Mouse (Mus musculus): ENCODE results near the gene Arhgap15.

Gene Arhgap15

DNA sequence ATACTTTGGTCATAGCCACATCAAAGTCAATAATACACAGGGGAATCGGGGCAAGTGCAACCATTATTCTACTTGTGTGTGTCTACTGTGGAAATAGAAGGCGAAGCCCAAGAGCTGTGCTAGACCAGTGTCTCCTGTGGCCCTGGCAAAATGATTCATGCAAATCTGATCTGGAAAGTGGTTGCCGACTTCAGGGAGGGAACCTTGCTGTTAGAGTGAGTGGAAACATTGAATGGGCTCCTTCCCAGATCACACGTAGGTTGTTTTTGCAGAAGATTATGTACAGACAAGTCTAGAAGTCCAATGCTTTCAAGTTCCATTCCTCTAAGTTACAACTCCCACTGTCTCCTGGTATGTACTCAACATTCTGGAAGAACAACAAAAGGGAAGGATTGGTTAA, 606.2 kb downstream of the Arhgap15 start:
- DNase-seq (ENCODE audit: low spot score in 2 of 2): no peak

DNA sequence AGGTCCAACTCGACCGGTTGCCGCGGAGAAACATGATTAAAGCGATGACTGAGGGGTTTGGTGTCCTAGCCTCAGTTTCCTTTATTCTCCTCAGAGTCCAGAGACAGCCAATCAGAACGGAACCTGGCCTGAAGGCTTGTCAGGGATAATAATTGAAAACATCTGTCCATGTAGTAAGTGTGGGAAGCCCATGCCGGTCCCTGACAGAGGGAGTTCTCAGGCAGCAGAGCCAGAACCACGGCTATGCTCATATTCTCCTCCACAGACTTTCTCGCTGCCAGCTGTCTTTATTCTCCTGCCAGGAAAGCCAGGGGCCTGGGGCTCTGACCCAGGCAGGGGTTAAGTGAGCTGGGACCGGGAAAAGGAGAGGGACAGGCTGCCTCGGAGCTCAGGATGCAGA, 606.7 kb downstream of the Arhgap15 start:
- DNase-seq (ENCODE audit: low spot score in 2 of 2): no peak

DNA sequence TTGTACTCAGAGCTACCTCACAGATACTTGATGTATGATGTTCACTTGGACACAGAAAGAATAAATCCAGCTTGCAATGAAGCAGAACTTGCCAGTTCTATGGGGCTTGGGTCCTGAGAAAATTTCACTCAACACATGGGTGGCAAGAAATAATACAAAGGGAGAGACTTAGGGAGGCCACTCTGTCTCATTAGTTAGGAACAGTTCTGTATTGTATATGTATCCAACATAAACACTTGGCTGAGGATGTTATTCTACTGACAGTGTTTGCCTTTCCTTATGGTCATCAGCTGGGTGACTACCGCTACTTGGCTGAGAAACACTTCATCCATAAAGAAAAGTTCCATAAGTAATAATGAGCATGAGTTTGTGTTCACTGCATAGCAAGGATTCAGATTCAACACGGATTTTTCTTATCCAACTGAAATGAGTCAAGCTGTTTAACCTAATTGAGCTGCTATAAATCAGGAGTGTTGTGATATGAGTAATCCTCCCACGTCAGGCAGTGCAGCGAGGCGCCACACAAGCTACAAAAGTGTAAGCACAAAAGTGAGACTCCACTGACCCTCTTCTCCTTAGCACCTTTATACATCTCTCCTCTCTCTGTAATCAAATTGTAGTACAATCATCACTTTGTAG, 607.7 kb downstream of the Arhgap15 start:
- DNase-seq (ENCODE audit: low spot score in 2 of 2): no peak

DNA sequence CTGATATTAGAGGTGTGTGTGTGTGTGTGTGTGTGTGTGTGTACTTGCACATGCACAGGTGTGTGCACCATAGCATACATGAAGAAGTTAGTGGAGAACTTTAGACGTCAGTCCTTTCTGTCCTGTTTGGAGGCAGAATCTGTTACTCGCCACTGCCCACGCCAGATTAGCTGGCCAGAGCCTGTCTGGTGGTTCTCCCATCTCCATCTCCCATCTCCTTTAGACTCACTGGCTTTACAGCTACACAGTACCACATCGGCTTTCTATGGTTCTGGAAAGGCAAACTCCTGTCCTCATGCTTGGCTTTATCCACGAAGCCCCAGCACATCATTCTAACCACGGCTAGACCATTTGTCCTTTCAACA, 608.2 kb downstream of the Arhgap15 start:
- no peak for DNase-seq (ENCODE audit: low spot score in 2 of 2)

DNA sequence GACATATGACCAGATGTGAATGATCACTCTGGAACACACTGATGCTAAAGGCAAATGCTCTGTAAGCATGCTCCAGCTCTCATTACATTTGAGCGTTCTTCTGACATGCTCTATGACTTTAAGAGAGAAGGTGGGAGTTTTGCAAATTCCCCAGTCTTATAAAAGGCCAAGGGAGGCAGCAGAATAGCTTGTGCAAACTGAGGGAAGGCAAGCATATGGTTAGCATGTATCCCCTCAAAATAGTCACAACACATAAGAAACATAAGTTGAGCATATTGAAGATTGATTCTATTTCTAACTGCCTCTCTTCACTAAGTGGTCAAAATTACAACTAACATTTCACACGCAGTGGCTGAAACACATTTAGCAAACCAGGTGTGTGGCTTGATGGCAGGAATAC, 631.6 kb downstream of the Arhgap15 start:
- DNase-seq (ENCODE audit: low spot score in 2 of 2): no peak

DNA sequence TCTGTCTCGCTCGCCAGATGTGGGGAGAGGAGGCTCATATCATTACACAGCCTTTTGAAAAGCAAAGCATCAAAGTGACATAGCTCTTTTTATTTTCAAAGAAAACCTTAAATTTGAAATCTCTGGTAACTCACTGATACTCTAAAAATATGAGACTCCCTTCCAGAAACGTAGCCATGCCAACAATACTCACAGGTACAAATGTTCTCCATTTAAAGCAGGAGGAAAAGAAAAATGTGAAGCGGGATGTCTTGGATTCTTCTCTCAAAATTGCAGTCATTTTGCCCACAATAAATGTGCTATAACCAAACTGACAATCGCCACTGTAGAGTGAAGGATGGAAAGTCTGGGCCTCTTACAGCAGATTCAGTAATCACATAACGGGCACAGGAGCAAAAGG, 635.9 kb downstream of the Arhgap15 start:
- DNase-seq (ENCODE audit: low spot score in 2 of 2): no peak

DNA sequence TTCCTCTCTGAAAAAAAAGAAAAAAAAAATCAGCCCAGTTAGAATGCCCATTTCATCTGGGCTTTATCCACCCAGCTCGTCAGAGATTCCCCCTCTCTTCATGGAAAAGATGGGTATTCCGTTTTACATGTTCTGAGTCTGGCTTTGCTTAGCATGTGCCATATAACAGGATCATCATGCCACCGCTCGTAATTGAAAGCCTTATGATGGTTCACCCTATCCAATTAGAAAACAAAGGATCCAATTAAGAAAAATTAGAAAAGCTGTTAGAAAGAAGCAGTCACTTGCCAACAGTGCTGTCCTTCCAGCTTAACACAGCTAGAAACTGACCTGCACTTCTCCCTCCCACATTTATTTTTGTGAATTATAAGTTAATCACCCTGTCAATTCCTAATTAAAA, 640.9 kb downstream of the Arhgap15 start:
- no peak for DNase-seq (ENCODE audit: low spot score in 2 of 2)

DNA sequence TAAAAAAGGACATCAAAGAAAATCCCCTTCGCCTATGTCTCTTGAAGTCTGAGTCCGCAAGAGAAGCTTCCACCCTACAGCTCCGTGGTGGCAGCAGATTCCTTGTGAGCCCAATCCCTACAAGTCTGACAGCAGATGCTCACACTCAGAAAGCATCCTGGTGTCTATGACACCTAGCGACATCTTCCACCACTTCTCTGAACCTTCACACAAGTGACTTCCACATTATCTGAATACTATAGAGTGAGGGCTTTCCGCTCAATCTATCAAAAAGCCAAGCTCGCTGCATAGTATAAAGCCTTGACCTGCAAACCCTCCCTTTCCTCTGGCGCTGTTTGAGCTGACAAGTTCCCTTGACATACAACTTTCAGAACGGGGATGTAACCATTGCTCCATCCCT, 645.2 kb downstream of the Arhgap15 start:
- DNase-seq (ENCODE audit: low spot score in 2 of 2): no peak

DNA sequence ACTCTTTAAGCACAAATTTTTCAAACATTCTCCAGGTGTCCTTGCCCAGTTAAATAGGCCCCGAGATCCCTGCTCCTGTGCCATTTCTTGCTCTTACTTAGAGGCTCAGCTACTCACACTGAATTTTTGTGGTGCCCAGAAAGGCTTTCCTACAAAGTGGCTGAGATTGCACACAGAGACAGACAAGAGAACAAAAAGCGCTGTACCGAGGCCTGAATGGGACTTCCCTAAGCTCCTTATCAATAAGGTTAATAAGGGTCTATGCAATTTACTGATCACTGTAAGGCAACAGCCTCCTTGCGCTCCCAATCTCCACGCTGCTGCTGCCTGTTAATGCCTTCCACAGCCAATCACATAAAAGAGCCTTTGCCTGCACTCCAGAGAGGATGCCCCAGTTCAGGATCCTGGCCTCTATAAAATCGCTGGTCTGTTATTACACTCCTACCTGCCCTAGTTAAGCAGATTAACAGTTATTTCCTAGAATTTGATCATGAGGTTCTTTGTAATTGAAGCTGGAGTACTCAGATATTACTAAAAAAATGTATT, 646.4 kb downstream of the Arhgap15 start:
- no peak for DNase-seq (ENCODE audit: low spot score in 2 of 2)

DNA sequence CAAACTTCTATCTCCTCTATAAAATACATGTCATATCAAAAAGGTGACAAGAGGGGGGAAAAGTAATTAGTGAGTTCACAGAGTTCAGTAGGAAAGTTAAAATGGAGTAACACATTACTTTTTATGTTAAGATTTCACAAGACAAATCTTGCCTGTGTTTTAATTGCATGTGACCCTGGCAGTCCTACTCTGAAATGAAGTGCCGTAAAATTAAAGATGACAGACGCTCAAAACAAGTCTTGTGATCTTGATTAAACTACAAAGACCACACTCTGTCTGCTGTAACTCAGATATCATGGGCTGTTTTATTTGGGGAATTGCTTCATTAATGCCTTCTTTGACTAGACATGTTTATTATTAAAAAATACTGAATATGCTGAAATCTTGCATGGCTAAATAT, 647.0 kb downstream of the Arhgap15 start:
- no peak for DNase-seq (ENCODE audit: low spot score in 2 of 2)

DNA sequence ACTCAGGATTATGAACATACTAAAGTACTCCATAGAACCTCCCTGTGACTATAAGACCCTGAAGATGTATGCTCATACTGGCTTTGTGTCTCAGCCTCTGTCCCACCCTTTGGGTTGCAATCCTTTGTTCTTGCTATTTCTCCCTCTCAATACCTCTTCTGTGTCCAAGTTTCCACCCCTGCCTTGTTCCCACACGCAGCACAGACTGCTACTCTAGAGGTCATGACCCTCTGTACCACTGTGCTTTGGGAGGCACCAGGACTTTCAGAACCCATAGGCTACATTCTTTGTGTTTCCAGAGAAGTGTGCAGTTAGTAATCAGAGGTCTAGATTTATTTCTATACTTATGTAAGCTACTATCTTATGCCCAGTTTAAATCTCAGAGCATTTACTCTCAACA, 648.6 kb downstream of the Arhgap15 start:
- no peak for DNase-seq (ENCODE audit: low spot score in 2 of 2)

DNA sequence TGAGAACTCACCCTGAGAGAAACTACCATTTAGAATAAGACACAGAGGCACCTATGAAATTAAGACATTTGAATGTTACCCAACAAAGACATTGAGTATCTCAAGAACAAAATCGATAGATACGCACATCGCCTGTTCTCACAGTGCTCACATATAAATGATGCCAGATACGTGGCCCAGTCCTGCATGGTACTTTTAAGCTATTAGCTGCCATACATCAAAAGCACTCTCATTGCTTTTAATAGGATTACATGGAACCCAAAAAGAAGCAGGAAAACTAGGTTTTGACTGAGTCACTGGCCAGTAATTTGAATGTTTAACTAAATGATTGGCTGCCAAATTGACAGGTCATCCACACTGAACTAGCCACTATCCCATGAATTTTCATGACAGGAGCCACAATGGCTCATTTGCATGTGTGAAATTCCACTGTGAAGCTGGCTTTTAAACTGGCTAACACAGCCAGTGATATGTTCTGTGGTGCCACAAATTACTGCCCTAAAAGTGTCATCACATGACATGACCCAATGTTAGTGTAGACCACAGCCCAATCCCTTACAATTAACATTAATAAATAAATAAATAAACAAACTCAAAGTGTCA, 649.2 kb downstream of the Arhgap15 start:
- DNase-seq (ENCODE audit: low spot score in 2 of 2): no peak

DNA sequence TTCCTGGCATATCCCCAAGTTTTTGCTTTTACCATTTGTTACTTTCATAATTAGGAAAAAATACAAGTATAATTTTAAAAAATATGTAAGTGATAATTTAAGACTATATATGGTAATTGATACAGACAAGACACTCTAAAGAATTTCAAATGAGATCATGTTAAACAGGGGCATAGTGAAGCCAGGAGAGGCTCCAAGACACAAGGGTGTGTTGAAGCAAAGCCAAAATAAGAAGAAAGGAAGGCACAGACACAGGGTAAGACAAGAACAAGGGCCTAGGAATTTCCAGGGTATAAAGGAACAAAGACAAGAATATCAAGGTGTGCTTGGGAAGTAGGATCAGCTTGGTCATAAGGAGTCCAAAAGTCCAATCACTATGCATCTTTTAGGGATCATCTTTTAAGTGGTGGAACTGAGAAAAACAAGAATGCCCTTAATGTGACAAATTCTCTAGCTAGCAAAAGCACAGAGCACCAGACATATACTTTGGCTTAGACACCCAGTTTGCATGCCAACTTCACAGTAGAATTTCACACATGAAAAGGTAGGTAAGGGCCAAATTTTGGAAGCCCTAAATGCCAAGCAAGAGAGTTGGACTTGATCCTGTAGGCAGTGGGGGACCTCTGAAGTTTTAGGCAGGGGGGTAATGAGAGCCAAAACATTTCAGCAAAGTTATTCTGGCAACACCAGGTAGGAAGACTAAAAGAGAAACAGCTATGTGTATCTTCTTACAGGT, 650.7 kb downstream of the Arhgap15 start:
- DNase-seq (ENCODE audit: low spot score in 2 of 2): no peak

DNA sequence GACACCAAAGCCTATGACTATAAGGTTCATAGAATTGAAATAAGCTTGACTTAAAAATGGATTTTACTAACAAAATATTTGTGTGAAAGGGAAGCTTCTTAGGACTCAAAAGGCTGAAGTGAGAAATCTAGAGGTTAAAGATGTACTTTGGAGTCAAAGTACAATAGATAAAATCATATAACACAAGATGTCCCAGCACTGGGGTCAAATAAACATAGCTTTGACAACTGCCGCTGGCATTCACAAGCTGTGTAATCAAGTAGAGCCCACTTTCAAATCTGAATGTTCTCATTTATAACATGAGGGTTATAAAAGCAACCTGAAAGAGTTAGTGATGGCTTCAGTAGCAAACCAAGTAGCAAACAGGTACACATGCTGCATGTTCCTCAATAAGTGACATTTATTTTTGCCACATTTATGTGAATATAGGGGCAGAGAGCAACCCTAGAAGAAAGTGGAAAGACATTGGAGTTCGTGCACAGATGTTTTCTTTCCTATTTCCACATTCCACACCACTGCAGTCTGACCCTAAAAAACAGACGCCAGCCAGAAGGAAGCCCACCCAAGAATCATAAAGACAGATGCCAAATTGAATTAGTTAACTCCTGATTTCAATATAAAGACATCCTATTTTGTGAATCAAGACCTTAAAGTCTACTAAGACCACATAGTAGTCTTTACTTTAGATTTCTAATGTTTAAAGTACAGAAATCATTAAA, 653.2 kb downstream of the Arhgap15 start:
- DNase-seq (ENCODE audit: low spot score in 2 of 2): no peak

DNA sequence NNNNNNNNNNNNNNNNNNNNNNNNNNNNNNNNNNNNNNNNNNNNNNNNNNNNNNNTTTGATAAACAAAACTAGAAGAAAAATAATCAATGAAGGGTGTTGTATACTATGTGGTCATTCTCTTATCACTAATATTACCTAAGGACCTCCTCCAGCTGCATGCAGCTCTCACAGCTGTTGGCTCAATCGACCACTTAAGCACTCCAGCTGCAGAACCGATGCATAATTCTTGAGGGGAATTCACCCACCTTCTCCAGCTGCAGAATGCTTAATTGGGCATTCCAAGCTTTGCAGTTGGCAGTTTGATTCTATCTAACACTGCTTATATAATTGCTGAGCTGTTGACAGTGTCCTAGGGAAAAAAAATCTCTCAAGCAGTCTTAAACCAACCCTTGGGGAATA, 663.0 kb downstream of the Arhgap15 start:
- no peak for DNase-seq (ENCODE audit: low spot score in 2 of 2)

DNA sequence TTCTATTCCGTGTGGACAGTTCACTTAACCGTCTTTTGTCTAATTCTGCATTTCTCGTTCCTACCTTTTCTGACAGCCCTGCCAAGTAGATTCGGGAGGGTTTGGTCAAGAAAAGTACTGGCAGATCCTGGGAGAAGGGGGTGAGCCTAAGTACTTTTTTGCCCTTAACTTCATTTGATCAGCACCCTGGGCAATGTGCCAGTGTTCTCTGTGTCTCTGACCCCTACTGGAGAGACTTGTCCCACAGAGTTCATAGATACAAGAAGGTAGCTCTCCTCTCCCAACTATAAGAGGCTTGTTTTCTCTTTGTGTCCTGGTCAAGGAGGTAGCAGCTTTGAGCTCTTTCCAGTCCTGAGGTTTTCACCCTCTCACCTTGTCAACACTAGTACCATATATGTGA, 667.7 kb downstream of the Arhgap15 start:
- DNase-seq (ENCODE audit: low spot score in 2 of 2): no peak

DNA sequence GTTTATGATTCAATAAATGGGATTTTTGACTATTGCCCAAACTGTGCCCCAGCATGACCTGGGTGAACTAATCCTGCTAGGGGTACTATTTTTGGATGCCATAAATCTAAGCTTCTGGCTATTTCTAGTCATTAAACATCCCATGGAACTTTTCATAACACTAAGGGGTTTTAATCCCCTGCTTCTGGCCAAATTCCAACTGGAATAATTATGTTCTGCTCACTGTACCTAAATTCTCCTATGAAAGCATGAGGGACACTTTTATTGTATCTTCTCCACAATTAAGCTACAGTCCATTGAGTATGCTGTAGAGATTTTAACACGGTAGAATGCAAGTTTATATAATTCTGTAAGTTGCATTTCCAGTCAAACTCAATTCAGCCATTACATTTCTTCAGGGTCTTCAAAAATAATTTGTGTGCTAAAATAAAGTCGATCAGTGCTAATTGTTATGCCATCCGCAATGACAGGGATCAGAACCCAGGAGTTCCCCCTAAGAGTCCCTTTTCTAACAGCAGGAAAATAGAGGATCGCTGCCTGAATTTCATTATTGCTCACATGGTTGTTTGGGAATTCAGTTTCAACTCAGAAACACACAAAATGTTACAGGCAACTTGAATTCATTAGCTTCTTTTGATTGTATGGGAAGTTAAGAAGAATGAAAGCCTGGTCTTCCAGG, 671.1 kb downstream of the Arhgap15 start:
- no peak for DNase-seq (ENCODE audit: low spot score in 2 of 2)

DNA sequence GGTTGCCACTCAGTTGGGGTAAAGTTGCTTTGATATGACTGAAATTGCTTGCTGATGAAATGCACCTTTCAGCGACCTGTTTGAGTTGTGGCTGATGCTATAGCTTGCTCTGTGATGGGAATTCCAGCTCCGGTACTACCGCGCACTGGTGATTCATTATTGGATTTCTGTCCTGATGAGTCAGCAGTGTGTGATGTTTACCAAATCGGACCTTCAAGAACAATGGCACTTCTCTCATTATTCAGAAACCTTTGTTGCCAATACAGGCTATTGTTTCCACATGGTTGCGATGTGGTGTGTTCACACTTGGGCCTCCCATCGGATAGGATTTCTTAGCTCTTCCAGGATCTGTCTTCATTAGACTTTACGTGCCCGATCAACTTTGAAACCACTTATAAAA, 681.9 kb downstream of the Arhgap15 start:
- DNase-seq (ENCODE audit: low spot score in 2 of 2): no peak

DNA sequence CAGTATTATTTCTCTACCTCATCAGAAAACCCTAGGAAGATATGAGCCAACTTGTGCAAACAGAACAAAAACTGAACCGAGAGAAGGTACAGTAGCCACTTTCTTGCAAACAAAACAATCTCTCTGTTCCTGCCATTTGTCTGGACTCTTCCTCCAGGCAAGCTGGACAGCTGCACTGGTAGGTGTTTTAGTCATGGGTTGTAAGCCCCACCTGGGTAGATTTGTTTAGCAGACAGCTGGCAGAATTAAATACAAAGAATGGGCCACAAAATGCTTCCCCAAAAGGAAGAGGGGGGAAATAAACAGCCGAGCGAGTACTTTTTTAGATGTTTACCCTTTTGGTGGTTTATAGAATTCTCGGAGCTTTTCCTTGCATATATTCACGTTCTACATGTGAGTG, 688.0 kb downstream of the Arhgap15 start:
- no peak for DNase-seq (ENCODE audit: low spot score in 2 of 2)

DNA sequence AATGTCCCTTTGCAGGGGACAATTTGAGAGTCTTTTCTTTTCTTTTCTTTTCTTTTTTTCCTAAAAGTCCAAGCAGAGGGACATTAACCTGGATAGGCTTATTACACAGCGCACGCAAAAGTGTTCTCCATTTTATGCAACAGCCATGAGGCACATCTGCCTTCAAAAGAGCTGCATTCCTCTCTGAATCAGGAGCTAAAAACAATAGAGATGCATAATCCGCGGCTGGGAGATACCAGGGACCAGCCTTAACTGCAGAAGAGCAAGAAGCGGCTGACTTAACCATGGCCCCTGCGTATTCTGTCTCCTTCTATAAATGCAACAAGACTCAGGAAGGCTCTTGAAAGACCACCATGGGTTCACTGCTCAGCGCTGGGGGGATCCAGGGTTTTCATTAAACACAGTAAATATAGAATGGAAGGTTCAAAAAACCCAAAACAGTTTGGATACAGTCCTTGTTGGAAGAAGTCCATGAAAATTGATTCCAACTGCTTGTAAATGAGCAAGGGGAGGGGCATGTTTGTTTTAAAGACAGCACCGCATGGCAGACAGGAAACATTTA, 689.0 kb downstream of the Arhgap15 start:
- DNase-seq (ENCODE audit: low spot score in 2 of 2): no peak

DNA sequence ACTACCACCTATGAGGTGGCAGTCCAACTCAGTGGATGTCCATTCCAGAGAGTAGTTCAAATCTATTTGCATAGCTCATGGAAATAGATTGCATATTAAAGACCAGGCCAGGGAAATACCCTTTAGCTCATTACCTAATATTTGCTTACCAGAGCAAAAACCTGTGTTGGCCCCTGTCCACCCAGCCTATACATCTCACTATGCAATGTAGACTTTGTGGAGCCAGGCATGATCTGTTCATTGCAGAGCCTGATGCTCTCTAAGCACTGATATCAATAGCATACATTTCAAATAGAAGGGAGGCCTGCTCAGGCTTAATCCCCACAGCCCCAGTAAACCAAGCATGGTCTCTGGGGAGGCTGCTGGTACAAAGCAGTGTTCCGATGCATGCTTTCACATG, 689.4 kb downstream of the Arhgap15 start:
- no peak for DNase-seq (ENCODE audit: low spot score in 2 of 2)

DNA sequence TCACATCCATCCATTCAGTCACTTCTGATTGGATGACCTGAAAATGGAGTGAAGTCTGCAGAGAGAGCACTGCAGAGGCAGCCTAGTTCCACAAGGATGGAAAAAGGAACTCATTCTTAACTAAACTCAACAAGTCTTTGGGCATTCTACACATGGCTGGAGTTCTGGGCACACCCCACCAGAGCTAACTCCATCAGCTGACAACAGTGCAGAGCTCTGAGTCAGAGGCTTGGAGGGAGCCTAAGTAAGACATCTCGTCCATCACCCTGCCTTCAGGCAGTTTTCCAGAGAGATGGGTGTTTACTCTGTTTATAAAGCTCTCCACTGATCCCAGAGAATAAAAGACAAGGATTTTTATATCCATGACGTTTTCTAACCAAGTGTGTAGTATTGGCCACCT, 696.3 kb downstream of the Arhgap15 start:
- DNase-seq (ENCODE audit: low spot score in 2 of 2): no peak

Data from heart, adult 9 months (tissue).